Mouse (Mus musculus) bone marrow, adult 2 months (tissue): ENCODE results near the gene Unk.

ENCODE experiments used
- CTCF ChIP-seq: fragments of 200-500 bp; IDR thresholded peaks from 2 replicates; pipeline ENCODE4 v1.5.1; 2011; ENCODE audit warnings: low read length, control low read depth; ENCODE audit not compliant: control insufficient read depth, insufficient read depth
- POLR2A ChIP-seq: fragments of 200-500 bp; IDR thresholded peaks from 2 replicates; pipeline ENCODE4 v1.6.1; 2011; ENCODE audit warnings: low read depth, mild to moderate bottlenecking, control low read depth, low read length, borderline replicate concordance; ENCODE audit not compliant: control insufficient read depth

DNA sequence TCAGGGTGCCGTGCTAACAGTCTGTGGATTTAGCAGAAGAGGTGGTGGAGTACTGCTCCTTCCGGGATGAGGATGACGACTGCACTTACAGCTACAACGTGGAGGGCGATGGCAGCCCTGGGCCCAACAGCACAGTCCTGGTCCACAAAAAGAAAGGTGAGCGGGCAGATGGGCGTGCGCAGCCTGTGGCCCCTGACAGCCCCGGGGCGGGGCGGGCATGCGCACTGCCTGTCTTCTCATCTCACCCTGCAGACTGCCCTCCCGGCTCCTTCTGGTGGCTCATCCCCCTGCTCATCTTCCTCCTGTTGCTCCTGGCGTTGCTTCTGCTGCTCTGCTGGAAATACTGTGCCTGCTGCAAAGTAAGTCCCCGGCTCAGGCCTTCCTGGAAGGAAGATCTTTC, 40.4 kb upstream of the Unk start:
- TF ChIP-seq CTCF (no peak), POLR2A (no peak)
